Mouse (Mus musculus) liver, embryonic 14.5 days (tissue): Measurements from ENCODE around the gene Pdcd1lg2. TPM values are rescaled to one million over a fixed set of nuclear protein-coding genes. Genes with fewer than 3 reads are reported as not detected.

Experiments used
- ATAC-seq: fragments of 200-750 bp; cut with Nextera tagmentation; 2 replicates; pipeline ENCODE4 v1.8.0; 2017; ENCODE audit warnings: moderate number of reproducible peaks, mild to moderate bottlenecking, moderate library complexity; ENCODE audit not compliant: insufficient read depth
- DNase-seq, 3 experiments: peaks; one replicate each; pipeline ENCODE4 v3.0.0-alpha.2; 2012 to 2013; ENCODE audit warnings: low read depth in 3 of 3, low spot score in 3 of 3
- H3K27ac ChIP-seq: fragments of 300-500 bp; sonication (generic); 2 replicates; pipeline ENCODE4 v1.5.1; 2014; ENCODE audit warnings: moderate library complexity, mild to moderate bottlenecking, control low read depth, inconsistent platforms
- H3K27me3 ChIP-seq: fragments of 300-500 bp; sonication (generic); 2 replicates; pipeline ENCODE4 v1.6.1; 2014; ENCODE audit warnings: mild to moderate bottlenecking, low read length, moderate library complexity; ENCODE audit not compliant: control insufficient read depth, insufficient read depth
- H3K36me3 ChIP-seq: fragments of 300-500 bp; sonication (generic); replicated peaks from 2 replicates; pipeline ENCODE4 v1.6.1; 2014; ENCODE audit warnings: low read depth; ENCODE audit not compliant: control insufficient read depth, insufficient read depth
- H3K4me1 ChIP-seq, 2 experiments: fragments of 200-500 bp in 1 of 2; fragments of 300-500 bp in 1 of 2; sonication (generic) in 1 of 2; replicated peaks; 2 replicates each; pipeline ENCODE4 v1.6.1; 2012 to 2014; ENCODE audit warnings: antibody characterized with exemption in 1 of 2, inconsistent platforms in 1 of 2, low read length in 1 of 2; ENCODE audit not compliant: control insufficient read depth in 2 of 2, insufficient read depth in 2 of 2
- H3K4me2 ChIP-seq: fragments of 300-500 bp; sonication (generic); 2 replicates; pipeline ENCODE4 v1.6.1; 2014; ENCODE audit warnings: low read depth, mild to moderate bottlenecking, control low read depth, moderate library complexity
- H3K4me3 ChIP-seq, 2 experiments: fragments of 200-500 bp in 1 of 2; fragments of 300-500 bp in 1 of 2; sonication (generic) in 1 of 2; 2 replicates each; pipeline ENCODE4 v1.5.1; 2012 to 2014; ENCODE audit warnings: low read depth in 2 of 2, low read length in 2 of 2, mild to moderate bottlenecking in 2 of 2, control low read depth in 1 of 2, inconsistent platforms in 1 of 2, moderate library complexity in 1 of 2; ENCODE audit not compliant: insufficient read depth in 1 of 2
- H3K9ac ChIP-seq: fragments of 300-500 bp; sonication (generic); replicated peaks from 2 replicates; pipeline ENCODE4 v1.6.1; 2014; ENCODE audit warnings: mild to moderate bottlenecking, control low read depth, moderate library complexity
- H3K9me3 ChIP-seq: fragments of 300-500 bp; sonication (generic); 2 replicates; pipeline ENCODE4 v1.6.1; 2016; ENCODE audit warnings: low read length, mixed read lengths; ENCODE audit not compliant: control insufficient read depth
- CTCF ChIP-seq: IDR thresholded peaks from 2 replicates; pipeline ENCODE4 v1.5.1; 2016; ENCODE audit warnings: antibody characterized with exemption, low read depth, control low read depth
- EP300 ChIP-seq: IDR thresholded peaks from 2 replicates; pipeline ENCODE4 v1.6.1; 2016; ENCODE audit warnings: antibody characterized with exemption, low read depth
- WGBS: fragments of 180-500 bp; shearing (Covaris S2); extraction: QIAGEN DNeasy Blood & Tissue Kit; methylation state at CpG from one replicate; pipeline ENCODE4 v1.1.7; 2014; ENCODE audit not compliant: insufficient replicate concordance; 5-methylcytosine and 5-hydroxymethylcytosine counted together
- polyA plus RNA-seq, 2 experiments: library from polyadenylated mRNA; depleted of rRNA in 1 of 2; stranded (reverse) in 1 of 2; unstranded in 1 of 2; fragments of >200 nt; fragmentation: Nextera tagmentation in 1 of 2; extraction: Ambion mirVana in 1 of 2; gene quantifications; 2 replicates each; pipeline versions ENCODE4 v1.2.1 to v1.2.3; 2012 to 2014

The Pdcd1lg2 gene
- polyA plus RNA-seq, 2 experiments: 0.02 TPM; not detected in 1

DNA sequence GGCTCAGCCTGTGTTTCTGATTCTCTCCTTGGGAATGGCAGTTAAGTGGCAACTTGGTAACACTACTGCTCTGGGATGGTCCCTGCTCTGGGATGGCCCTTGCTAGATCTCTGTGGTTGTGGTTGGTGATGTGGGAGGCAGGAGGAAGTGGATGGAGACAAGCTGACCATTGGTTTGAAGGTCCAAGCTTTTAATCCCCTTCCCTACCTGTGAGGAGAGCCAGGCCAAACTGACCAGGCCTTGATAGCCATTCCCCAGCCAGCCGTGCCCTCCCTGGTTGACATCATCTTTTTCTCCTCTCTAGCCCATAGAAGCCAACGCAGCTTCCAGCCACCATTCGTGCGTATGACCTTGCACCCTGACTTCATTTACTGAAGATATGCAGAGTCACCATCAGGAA lies 8.1 kb upstream of the Pdcd1lg2 start:
- Histone ChIP-seq H3K27ac (no peak overlapping the region), H3K27me3 (no peaks in the 10 kb centered on the region), H3K4me2 (no peak overlapping the region), H3K9me3 (no peaks in the 10 kb centered on the region), H3K4me1 (peaks cover 0 to 9% of the 10 kb centered on the region in 2 experiments; a peak in 2 of 4 replicates), H3K36me3 (no peaks in the 10 kb centered on the region), H3K4me3 (no peak overlapping the region), H3K9ac (no peak overlapping the region)
- WGBS: 73% methylated on average over 4 of the region's 4 CpGs
- no peak for TF ChIP-seq EP300
- TF ChIP-seq CTCF: no peak
- ATAC-seq (no peak), DNase-seq (no peak)

DNA sequence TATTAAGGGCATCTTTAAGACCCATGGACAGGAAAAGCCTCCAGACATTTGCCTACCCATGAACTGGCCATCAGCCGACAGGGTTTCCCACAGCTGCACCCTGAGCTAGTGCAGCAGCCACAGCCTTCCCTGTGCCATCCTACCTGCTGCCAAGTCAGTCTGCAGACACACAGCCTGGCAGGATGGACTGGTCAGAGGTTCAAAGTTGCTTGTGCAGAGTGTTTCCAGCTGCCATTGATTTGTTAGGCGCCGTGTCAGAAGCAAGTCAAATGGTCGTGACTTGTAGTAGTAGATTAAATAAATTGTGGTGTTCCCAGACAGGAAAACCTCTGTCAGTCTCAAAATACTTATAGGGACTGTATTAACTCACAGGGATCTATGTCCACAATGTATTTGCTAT lies 7.5 kb upstream of the Pdcd1lg2 start:
- Histone ChIP-seq H3K27ac (no peak overlapping the region), H3K4me2 (no peak overlapping the region), H3K27me3 (no peaks in the 10 kb centered on the region), H3K9ac (no peak overlapping the region), H3K36me3 (no peaks in the 10 kb centered on the region), H3K9me3 (no peaks in the 10 kb centered on the region), H3K4me1 (peaks cover 0 to 9% of the 10 kb centered on the region in 2 experiments; a peak in 2 of 4 replicates), H3K4me3 (no peak overlapping the region)
- TF ChIP-seq CTCF: no peak
- no peak for TF ChIP-seq EP300
- DNase-seq (no peak), ATAC-seq (no peak)
- 55% methylated on average over 4 of the region's 4 CpGs for WGBS

DNA sequence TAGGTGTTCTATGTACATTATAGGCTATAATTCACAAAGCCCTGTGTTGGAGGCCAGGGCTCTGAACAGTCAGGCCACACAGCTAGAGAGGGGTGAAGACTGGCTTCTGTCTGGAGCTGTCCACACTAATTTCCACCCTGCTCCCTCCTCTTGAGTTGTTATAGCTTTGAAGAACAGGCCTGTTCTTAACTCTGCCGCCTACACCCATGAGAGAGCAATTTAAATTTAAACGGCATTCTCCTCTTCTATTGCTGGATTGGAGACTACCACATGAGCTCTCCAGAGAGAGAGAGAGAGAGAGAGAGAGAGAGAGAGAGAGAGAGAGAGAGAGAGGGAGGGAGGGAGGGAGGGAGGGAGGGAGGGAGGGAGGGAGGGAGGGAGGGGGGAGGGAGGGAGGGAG lies 5.3 kb upstream of the Pdcd1lg2 start:
- H3K9me3 ChIP-seq: no peaks in the 10 kb centered on the region
- TF ChIP-seq CTCF (no peak), EP300 (no peak)
- WGBS: 62% methylated on average over 2 of the region's 2 CpGs
- H3K9ac ChIP-seq: no peak overlapping the region
- peaks cover 0 to 2% of the 10 kb centered on the region in 2 experiments; a peak in 2 of 4 replicates for H3K4me1 ChIP-seq
- no peak overlapping the region for H3K4me2 ChIP-seq
- H3K36me3 ChIP-seq: no peaks in the 10 kb centered on the region
- ATAC-seq: no peak
- H3K4me3 ChIP-seq: no peak overlapping the region
- no peaks in the 10 kb centered on the region for H3K27me3 ChIP-seq
- H3K27ac ChIP-seq: no peak overlapping the region
- DNase-seq: no peak

DNA sequence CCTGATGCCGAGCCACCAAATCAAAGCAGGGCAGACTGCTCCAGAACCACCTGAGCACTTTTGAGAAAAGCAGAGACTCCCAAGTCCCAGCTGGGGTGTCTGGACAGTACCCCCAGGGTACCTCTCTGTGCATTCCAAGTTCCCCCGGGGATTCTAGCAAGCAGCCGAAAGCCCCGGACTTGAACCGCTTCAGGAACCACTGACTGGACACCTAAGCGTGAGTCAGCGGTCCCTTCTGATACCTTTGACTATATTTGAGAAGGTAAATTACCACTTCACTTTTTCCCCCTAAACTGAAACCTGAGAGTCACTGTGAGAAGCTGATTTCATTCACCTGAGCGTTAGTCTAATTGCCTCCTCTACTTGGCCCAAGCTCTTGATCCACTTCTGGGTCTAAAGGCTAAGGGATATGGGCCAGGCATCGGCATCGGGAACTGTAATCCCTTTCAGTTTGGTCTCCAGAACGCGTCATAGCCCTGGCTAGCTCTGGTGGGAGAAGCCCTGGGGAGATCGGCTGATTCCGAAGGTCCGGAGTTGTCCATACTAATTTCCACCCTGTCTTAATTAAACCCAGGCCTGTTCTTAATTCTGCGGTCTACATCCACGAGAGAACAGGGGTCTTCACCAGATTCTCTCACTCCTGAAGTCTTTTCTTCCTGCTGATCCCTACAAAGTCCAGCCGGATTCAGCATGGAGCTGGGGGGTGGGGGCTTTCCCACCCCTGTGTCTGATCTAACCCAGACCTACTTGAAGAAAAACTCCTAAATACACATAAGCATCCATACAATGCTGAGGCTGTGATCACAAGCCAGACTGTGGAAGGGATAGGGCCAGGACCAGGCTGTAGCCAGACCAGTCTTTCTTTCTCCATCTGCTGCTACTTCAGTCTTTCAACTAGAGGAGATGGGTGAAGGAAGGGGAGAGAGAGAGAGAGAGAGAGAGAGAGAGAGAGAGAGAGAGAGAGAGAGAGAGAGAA lies 4.4 kb upstream of the Pdcd1lg2 start:
- TF ChIP-seq CTCF: no peak
- no peak for TF ChIP-seq EP300
- no peaks in the 10 kb centered on the region for H3K4me1 ChIP-seq
- no peaks in the 10 kb centered on the region for H3K9me3 ChIP-seq
- no peaks in the 10 kb centered on the region for H3K36me3 ChIP-seq
- H3K27ac ChIP-seq: no peak overlapping the region
- H3K9ac ChIP-seq: no peak overlapping the region
- ATAC-seq: no peak
- 77% methylated on average over 18 of the region's 18 CpGs for WGBS
- H3K27me3 ChIP-seq: no peaks in the 10 kb centered on the region
- no peak overlapping the region for H3K4me3 ChIP-seq
- no peak overlapping the region for H3K4me2 ChIP-seq
- no peak for DNase-seq
